Mouse (Mus musculus): ENCODE results near the gene Scnn1a. TPM values are rescaled to one million over a fixed set of nuclear protein-coding genes. Genes with fewer than 3 reads are reported as not detected.

Scnn1a gene
- polyA plus RNA-seq, 1 experiment from 2014 or later: 1.5 TPM

GRCm38 (mm10) chr6:125322794-125323193, 2.3 kb downstream of the Scnn1a start:
- Histone ChIP-seq H3K36me3 (no peaks in the 10 kb centered on the region), H3K27me3 (peaks cover 45% of the 10 kb centered on the region)

GRCm38 (mm10) chr6:125323547-125323946, 3.1 kb downstream of the Scnn1a start:
- Histone ChIP-seq H3K9me3 (no peaks in the 10 kb centered on the region), H3K4me3 (no peak overlapping the region), H3K4me2 (no peak overlapping the region), H3K27me3 (peaks cover 45% of the 10 kb centered on the region), H3K27ac (no peak overlapping the region), H3K36me3 (no peaks in the 10 kb centered on the region), H3K4me1 (peaks cover 17% of the 10 kb centered on the region), H3K9ac (no peak overlapping the region)
- no peak for ATAC-seq (ENCODE audit: insufficient number of reproducible peaks, insufficient read depth, low FRiP score, low TSS enrichment, low read depth)
- WGBS: 53% methylated on average over 6 of the region's 6 CpGs

More at GRCm38 (mm10) chr6:125322794-125323193, 2.3 kb downstream of the Scnn1a start:
- Histone ChIP-seq H3K4me1 (peaks cover 17% of the 10 kb centered on the region), H3K9ac (no peak overlapping the region), H3K4me2 (no peak overlapping the region), H3K4me3 (no peak overlapping the region), H3K9me3 (no peaks in the 10 kb centered on the region), H3K27ac (no peak overlapping the region)
- ATAC-seq (ENCODE audit: insufficient number of reproducible peaks, insufficient read depth, low FRiP score, low TSS enrichment, low read depth): no peak
- WGBS: 62% methylated on average over 13 of the region's 13 CpGs

- no peak for ATAC-seq (ENCODE audit: insufficient number of reproducible peaks, insufficient read depth, low FRiP score, low TSS enrichment, low read depth)
- Histone ChIP-seq H3K36me3 (no peaks in the 10 kb centered on the region), H3K4me1 (peaks cover 18% of the 10 kb centered on the region), H3K27ac (no peak overlapping the region), H3K4me3 (no peak overlapping the region), H3K9ac (no peak overlapping the region), H3K27me3 (peaks cover 33% of the 10 kb centered on the region), H3K9me3 (no peaks in the 10 kb centered on the region), H3K4me2 (no peak overlapping the region)
- 71% methylated on average over 6 of the region's 6 CpGs for WGBS
Observed at GRCm38 (mm10) chr6:125325337-125325736, 4.9 kb downstream of the Scnn1a start.

GRCm38 (mm10) chr6:125328243-125328642, 7.8 kb downstream of the Scnn1a start:
- H3K36me3 ChIP-seq: no peaks in the 10 kb centered on the region
- no peak overlapping the region for H3K9ac ChIP-seq
- ATAC-seq (ENCODE audit: insufficient number of reproducible peaks, insufficient read depth, low FRiP score, low TSS enrichment, low read depth): no peak
- H3K27ac ChIP-seq: no peak overlapping the region
- H3K27me3 ChIP-seq: peaks cover 4% of the 10 kb centered on the region
- 79% methylated on average over 5 of the region's 5 CpGs for WGBS
- peaks cover 27% of the 10 kb centered on the region for H3K4me1 ChIP-seq
- no peaks in the 10 kb centered on the region for H3K9me3 ChIP-seq
- no peak overlapping the region for H3K4me2 ChIP-seq
- H3K4me3 ChIP-seq: no peak overlapping the region

GRCm38 (mm10) chr6:125330626-125331326, 10.3 kb downstream of the Scnn1a start:
- Histone ChIP-seq H3K4me3 (peak overlapping the region; percentile 56), H3K9me3 (no peaks in the 10 kb centered on the region), H3K27me3 (no peaks in the 10 kb centered on the region), H3K4me1 (peaks cover 31% of the 10 kb centered on the region), H3K36me3 (no peaks in the 10 kb centered on the region), H3K9ac (peak overlapping the region; percentile 75), H3K27ac (peak overlapping the region; percentile 41), H3K4me2 (peak overlapping the region; percentile 89)
- 1% methylated on average over 39 of the region's 39 CpGs for WGBS
- peak; percentile 85 for ATAC-seq (ENCODE audit: insufficient number of reproducible peaks, insufficient read depth, low FRiP score, low TSS enrichment, low read depth)

GRCm38 (mm10) chr6:125333112-125333899, 12.8 kb downstream of the Scnn1a start:
- H3K36me3 ChIP-seq: no peaks in the 10 kb centered on the region
- no peak overlapping the region for H3K27ac ChIP-seq
- no peak overlapping the region for H3K4me2 ChIP-seq
- H3K9me3 ChIP-seq: no peaks in the 10 kb centered on the region
- H3K27me3 ChIP-seq: no peaks in the 10 kb centered on the region
- H3K9ac ChIP-seq: no peak overlapping the region
- WGBS: 74% methylated on average over 14 of the region's 14 CpGs
- H3K4me3 ChIP-seq: no peak overlapping the region
- H3K4me1 ChIP-seq: peaks cover 31% of the 10 kb centered on the region
- no peak for ATAC-seq (ENCODE audit: insufficient number of reproducible peaks, insufficient read depth, low FRiP score, low TSS enrichment, low read depth)

- Histone ChIP-seq H3K27ac (no peak overlapping the region), H3K9ac (no peak overlapping the region), H3K4me1 (peaks cover 31% of the 10 kb centered on the region), H3K9me3 (no peaks in the 10 kb centered on the region), H3K4me2 (no peak overlapping the region), H3K27me3 (no peaks in the 10 kb centered on the region), H3K36me3 (no peaks in the 10 kb centered on the region), H3K4me3 (no peak overlapping the region)
- ATAC-seq (ENCODE audit: insufficient number of reproducible peaks, insufficient read depth, low FRiP score, low TSS enrichment, low read depth): no peak
- WGBS: 68% methylated on average over 2 of the region's 2 CpGs
Observed at GRCm38 (mm10) chr6:125334356-125334755, 13.9 kb downstream of the Scnn1a start.

GRCm38 (mm10) chr6:125338791-125339660, 18.6 kb downstream of the Scnn1a start:
- Histone ChIP-seq H3K9me3 (no peaks in the 10 kb centered on the region), H3K36me3 (no peaks in the 10 kb centered on the region), H3K4me3 (no peak overlapping the region), H3K4me1 (peaks cover 23% of the 10 kb centered on the region), H3K27ac (peak overlapping the region; percentile 28; the same call in 1 of the 2 replicates), H3K4me2 (no peak overlapping the region), H3K9ac (no peak overlapping the region), H3K27me3 (no peaks in the 10 kb centered on the region)
- no peak for ATAC-seq (ENCODE audit: insufficient number of reproducible peaks, insufficient read depth, low FRiP score, low TSS enrichment, low read depth)
- 75% methylated on average over 9 of the region's 9 CpGs for WGBS

- H3K4me1 ChIP-seq: peaks cover 34% of the 10 kb centered on the region
- H3K9me3 ChIP-seq: no peaks in the 10 kb centered on the region
- no peak for ATAC-seq (ENCODE audit: insufficient number of reproducible peaks, insufficient read depth, low FRiP score, low TSS enrichment, low read depth)
- WGBS: 61% methylated on average over 5 of the region's 5 CpGs
- no peaks in the 10 kb centered on the region for H3K36me3 ChIP-seq
- H3K4me2 ChIP-seq: no peak overlapping the region
- H3K27me3 ChIP-seq: no peaks in the 10 kb centered on the region
- no peak overlapping the region for H3K4me3 ChIP-seq
- H3K9ac ChIP-seq: no peak overlapping the region
- H3K27ac ChIP-seq: peak overlapping the region; percentile 48
Observed at GRCm38 (mm10) chr6:125340244-125340643, 19.8 kb downstream of the Scnn1a start.

GRCm38 (mm10) chr6:125342198-125342597, 21.7 kb downstream of the Scnn1a start:
- Histone ChIP-seq H3K36me3 (no peaks in the 10 kb centered on the region), H3K27ac (no peak overlapping the region), H3K9ac (no peak overlapping the region), H3K9me3 (no peaks in the 10 kb centered on the region), H3K27me3 (no peaks in the 10 kb centered on the region), H3K4me3 (no peak overlapping the region), H3K4me2 (no peak overlapping the region), H3K4me1 (peaks cover 34% of the 10 kb centered on the region)
- no peak for ATAC-seq (ENCODE audit: insufficient number of reproducible peaks, insufficient read depth, low FRiP score, low TSS enrichment, low read depth)
- 59% methylated on average over 3 of the region's 3 CpGs for WGBS

GRCm38 (mm10) chr6:125344084-125344483, 23.6 kb downstream of the Scnn1a start:
- 34% methylated on average over 8 of the region's 8 CpGs for WGBS
- H3K9ac ChIP-seq: peak overlapping the region; percentile 32; the same call in 1 of the 2 replicates
- H3K27ac ChIP-seq: no peak overlapping the region; the same call in 1 of the 2 replicates
- no peak for ATAC-seq (ENCODE audit: insufficient number of reproducible peaks, insufficient read depth, low FRiP score, low TSS enrichment, low read depth)
- H3K4me3 ChIP-seq: no peak overlapping the region
- H3K36me3 ChIP-seq: no peaks in the 10 kb centered on the region
- H3K27me3 ChIP-seq: no peaks in the 10 kb centered on the region
- peaks cover 42% of the 10 kb centered on the region for H3K4me1 ChIP-seq
- H3K9me3 ChIP-seq: no peaks in the 10 kb centered on the region
- no peak overlapping the region; the same call in 1 of the 2 replicates for H3K4me2 ChIP-seq
